Mouse (Mus musculus) limb, embryonic 11.5 days (tissue): ENCODE results near the gene Zdhhc5. TPM values are rescaled to one million over a fixed set of nuclear protein-coding genes. Genes with fewer than 3 reads are reported as not detected.

Source experiments
- ATAC-seq: fragments of 200-750 bp; cut with Nextera tagmentation; 2 replicates; pipeline ENCODE4 v1.8.0; 2017; ENCODE audit warnings: low read depth; ENCODE audit not compliant: insufficient number of reproducible peaks, low FRiP score, low TSS enrichment
- DNase-seq: peaks from one replicate; pipeline ENCODE4 v3.0.0-alpha.2; 2015; ENCODE audit warnings: low spot score
- H3K27ac ChIP-seq: fragments of 300-500 bp; sonication (generic); replicated peaks from 2 replicates; pipeline ENCODE4 v1.5.1; 2014; ENCODE audit warnings: low read depth, mild to moderate bottlenecking, low read length
- H3K27me3 ChIP-seq: fragments of 300-500 bp; sonication (generic); 2 replicates; pipeline ENCODE4 v1.6.1; 2014; ENCODE audit warnings: mild to moderate bottlenecking, low read length, mixed read lengths; ENCODE audit not compliant: control insufficient read depth, insufficient read depth
- H3K36me3 ChIP-seq: fragments of 300-500 bp; sonication (generic); 2 replicates; pipeline ENCODE4 v1.6.1; 2014; ENCODE audit warnings: mild to moderate bottlenecking, low read length, moderate library complexity, mixed read lengths; ENCODE audit not compliant: control insufficient read depth, insufficient read depth
- H3K4me1 ChIP-seq: fragments of 300-500 bp; sonication (generic); 2 replicates; pipeline ENCODE4 v1.6.1; 2014; ENCODE audit warnings: low read length, mixed read lengths; ENCODE audit not compliant: control insufficient read depth, insufficient read depth
- H3K4me2 ChIP-seq: fragments of 300-500 bp; sonication (generic); 2 replicates; pipeline ENCODE4 v1.6.1; 2014; ENCODE audit warnings: low read depth, mild to moderate bottlenecking, moderate library complexity; ENCODE audit not compliant: severe bottlenecking
- H3K4me3 ChIP-seq: fragments of 300-500 bp; sonication (generic); 2 replicates; pipeline ENCODE4 v1.5.1; 2014; ENCODE audit warnings: low read depth, low read length
- H3K9ac ChIP-seq: fragments of 300-500 bp; sonication (generic); 2 replicates; pipeline ENCODE4 v1.6.1; 2014; ENCODE audit warnings: mild to moderate bottlenecking, low read length
- H3K9me3 ChIP-seq: fragments of 300-500 bp; sonication (generic); 2 replicates; pipeline ENCODE4 v1.6.1; 2016; ENCODE audit warnings: low read length; ENCODE audit not compliant: control insufficient read depth
- WGBS: fragments of 180-500 bp; shearing (Covaris S2); extraction: QIAGEN DNeasy Blood & Tissue Kit; methylation state at CpG from one replicate; pipeline ENCODE4 v1.1.7; 2014; 5-methylcytosine and 5-hydroxymethylcytosine counted together
- polyA plus RNA-seq: library from polyadenylated mRNA; unstranded; fragments of >200 nt; fragmentation: Nextera tagmentation; extraction: Ambion mirVana; gene quantifications from 2 replicates; pipeline ENCODE4 v1.2.1, GENCODE M21; 2014

Zdhhc5 gene
- polyA plus RNA-seq, 1 experiment from 2014 or later = 31.1 TPM

- DNase-seq = no peak
- no peak overlapping the region for H3K27ac ChIP-seq
- no peaks in the 10 kb centered on the region for H3K36me3 ChIP-seq
- H3K4me2 ChIP-seq = no peak overlapping the region
- H3K27me3 ChIP-seq = no peaks in the 10 kb centered on the region
- no peaks in the 10 kb centered on the region for H3K4me1 ChIP-seq
- no peak overlapping the region for H3K9ac ChIP-seq
- H3K9me3 ChIP-seq = no peaks in the 10 kb centered on the region
- no peak for ATAC-seq
- no peak overlapping the region for H3K4me3 ChIP-seq
- WGBS = 69% methylated on average over 3 of the region's 3 CpGs
Observed at GRCm38 (mm10) chr2:84660253-84660652, 54.7 kb downstream of the Zdhhc5 start.

- WGBS = 94% methylated on average over 32 of the region's 32 CpGs
- Histone ChIP-seq H3K4me2 (no peak within 1 kb of the TSS), H3K9ac (no peak within 1 kb of the TSS), H3K27me3 (no peaks in the 10 kb centered on the region), H3K4me1 (no peaks in the 10 kb centered on the region), H3K4me3 (no peak within 1 kb of the TSS), H3K9me3 (no peaks in the 10 kb centered on the region), H3K36me3 (no peaks in the 10 kb centered on the region), H3K27ac (no peak within 1 kb of the TSS)
- ATAC-seq (no peak), DNase-seq (no peak)
Observed at GRCm38 (mm10) chr2:84658806-84659205, 56.2 kb downstream of the Zdhhc5 start, which contains the start of gene Btbd18. Gene Btbd18, plus strand, starts transcription at chr2:84659079.

GRCm38 (mm10) chr2:84655864-84656263 lies 59.1 kb downstream of the Zdhhc5 start:
- no peak overlapping the region for H3K9ac ChIP-seq
- 81% methylated on average over 1 of the region's 1 CpGs for WGBS
- H3K4me3 ChIP-seq = no peak overlapping the region

GRCm38 (mm10) chr2:84653354-84653753 lies 61.6 kb downstream of the Zdhhc5 start:
- no peaks in the 10 kb centered on the region for H3K27me3 ChIP-seq
- H3K9me3 ChIP-seq = no peaks in the 10 kb centered on the region
- no peak overlapping the region for H3K4me3 ChIP-seq
- H3K9ac ChIP-seq = no peak overlapping the region
- DNase-seq = no peak
- no peaks in the 10 kb centered on the region for H3K36me3 ChIP-seq
- H3K27ac ChIP-seq = no peak overlapping the region
- H3K4me2 ChIP-seq = no peak overlapping the region
- no peak for ATAC-seq
- H3K4me1 ChIP-seq = no peaks in the 10 kb centered on the region

More at GRCm38 (mm10) chr2:84655864-84656263, 59.1 kb downstream of the Zdhhc5 start:
- Histone ChIP-seq H3K27ac (no peak overlapping the region), H3K4me1 (no peaks in the 10 kb centered on the region), H3K9me3 (no peaks in the 10 kb centered on the region), H3K27me3 (no peaks in the 10 kb centered on the region), H3K36me3 (no peaks in the 10 kb centered on the region), H3K4me2 (no peak overlapping the region)
- ATAC-seq (no peak), DNase-seq (no peak)

GRCm38 (mm10) chr2:84650464-84651195 lies 64.3 kb downstream of the Zdhhc5 start, which contains the start of gene Ctnnd1:
Gene Ctnnd1, minus strand, starts transcription at chr2:84650765.
- peak; percentile 82 for DNase-seq
- Histone ChIP-seq H3K27ac (peak within 1 kb of the TSS; percentile 81), H3K9me3 (no peaks in the 10 kb centered on the region), H3K4me1 (no peaks in the 10 kb centered on the region), H3K27me3 (no peaks in the 10 kb centered on the region), H3K4me2 (peak within 1 kb of the TSS; percentile 49), H3K9ac (peak within 1 kb of the TSS; percentile 82), H3K4me3 (peak within 1 kb of the TSS; percentile 67), H3K36me3 (no peaks in the 10 kb centered on the region)
- ATAC-seq = peak; percentile 96
- WGBS = under 1% methylated on average over 15 of the region's 15 CpGs

GRCm38 (mm10) chr2:84649674-84650073 lies 65.3 kb downstream of the Zdhhc5 start:
- no peaks in the 10 kb centered on the region for H3K36me3 ChIP-seq
- H3K9ac ChIP-seq = peak overlapping the region; percentile 61
- no peak overlapping the region for H3K27ac ChIP-seq
- peak overlapping the region; percentile 67 for H3K4me3 ChIP-seq
- peak; percentile 51 for DNase-seq
- WGBS = under 1% methylated on average over 10 of the region's 10 CpGs
- H3K9me3 ChIP-seq = no peaks in the 10 kb centered on the region
- no peaks in the 10 kb centered on the region for H3K4me1 ChIP-seq
- no peak for ATAC-seq
- peak overlapping the region; percentile 39 for H3K4me2 ChIP-seq
- H3K27me3 ChIP-seq = no peaks in the 10 kb centered on the region

- Histone ChIP-seq H3K36me3 (no peaks in the 10 kb centered on the region), H3K4me1 (no peaks in the 10 kb centered on the region), H3K4me3 (no peak overlapping the region), H3K9ac (no peak overlapping the region), H3K9me3 (no peaks in the 10 kb centered on the region), H3K27me3 (no peaks in the 10 kb centered on the region), H3K4me2 (peak overlapping the region; percentile 34), H3K27ac (no peak overlapping the region)
- DNase-seq (no peak), ATAC-seq (no peak)
- WGBS = 54% methylated on average over 6 of the region's 6 CpGs
Observed at GRCm38 (mm10) chr2:84648369-84648768, 66.6 kb downstream of the Zdhhc5 start.

GRCm38 (mm10) chr2:84647051-84647568 lies 67.9 kb downstream of the Zdhhc5 start:
- no peak overlapping the region for H3K4me2 ChIP-seq
- no peaks in the 10 kb centered on the region for H3K27me3 ChIP-seq
- H3K9ac ChIP-seq = no peak overlapping the region
- no peak overlapping the region for H3K4me3 ChIP-seq
- DNase-seq (no peak), ATAC-seq (no peak)
- H3K9me3 ChIP-seq = no peaks in the 10 kb centered on the region
- no peak overlapping the region for H3K27ac ChIP-seq
- H3K4me1 ChIP-seq = no peaks in the 10 kb centered on the region
- H3K36me3 ChIP-seq = no peaks in the 10 kb centered on the region
- WGBS = 95% methylated on average over 6 of the region's 6 CpGs
